Mouse (Mus musculus) C2C12 (cell line): ENCODE results near the gene Akr7a5. TPM values are rescaled to one million over a fixed set of nuclear protein-coding genes. Genes with fewer than 3 reads are reported as not detected.

Source experiments
- H3K27me3 ChIP-seq: one replicate; pipeline ENCODE4 v1.6.1; 2011; ENCODE audit not compliant: control insufficient read depth, insufficient read depth, insufficient read length
- H3K36me3 ChIP-seq: one replicate; pipeline ENCODE4 v1.6.1; 2011; ENCODE audit not compliant: control insufficient read depth, insufficient read depth
- H3K4me3 ChIP-seq: one replicate; pipeline ENCODE4 v1.5.1; 2011; ENCODE audit warnings: mild to moderate bottlenecking, control low read depth; ENCODE audit not compliant: poor library complexity, insufficient read depth, severe bottlenecking
- H3K79me2 ChIP-seq: one replicate; pipeline ENCODE4 v1.6.1; 2011; ENCODE audit not compliant: control insufficient read depth, insufficient read depth
- H3K79me3 ChIP-seq: one replicate; pipeline ENCODE4 v1.6.1; 2011; ENCODE audit warnings: low read depth, control low read depth
- H3ac ChIP-seq: one replicate; pipeline ENCODE3; 2011; ENCODE audit warnings: low read depth; ENCODE audit not compliant: control insufficient read depth, insufficient read length
- CEBPB ChIP-seq: IDR thresholded peaks from one replicate; pipeline ENCODE4 v1.6.1; 2011; ENCODE audit warnings: low read depth, mild to moderate bottlenecking, control low read depth, moderate library complexity
- CTCF ChIP-seq: IDR thresholded peaks from one replicate; pipeline ENCODE4 v1.5.1; 2011; ENCODE audit not compliant: control insufficient read depth, insufficient read depth, insufficient read length
- FOSL1 ChIP-seq: IDR thresholded peaks from one replicate; pipeline ENCODE4 v1.8.0; 2011; ENCODE audit warnings: mild to moderate bottlenecking, low read length; ENCODE audit not compliant: poor library complexity, insufficient read depth, severe bottlenecking
- MAX ChIP-seq: IDR thresholded peaks from one replicate; pipeline ENCODE4 v1.6.1; 2011; ENCODE audit warnings: mild to moderate bottlenecking, control low read depth
- MYOD1 ChIP-seq: IDR thresholded peaks from one replicate; pipeline ENCODE4 v1.6.1; 2011; ENCODE audit warnings: low read depth; ENCODE audit not compliant: control insufficient read depth, insufficient read length
- MYOG ChIP-seq: IDR thresholded peaks from one replicate; pipeline ENCODE4 v1.6.1; 2011; ENCODE audit not compliant: control insufficient read depth, insufficient read length; ENCODE audit errors: extremely low read depth
- USF1 ChIP-seq: IDR thresholded peaks from one replicate; pipeline ENCODE4 v1.6.1; 2011; ENCODE audit warnings: low read depth, mild to moderate bottlenecking, control low read depth, moderate library complexity
- polyA plus RNA-seq: library from polyadenylated mRNA; unstranded; fragments of >200 nt; fragmentation: generic; extraction: Trizol; gene quantifications from one replicate; pipeline ENCODE4 v1.2.1, GENCODE M21; 2012; ENCODE audit warnings: missing spikeins

Gene Akr7a5
- polyA plus RNA-seq, 1 experiment, result 49.7 TPM

- H3K79me3 ChIP-seq, result peaks cover 3% of the 10 kb centered on the region
- TF ChIP-seq MYOG, result no peak
- no peak for TF ChIP-seq MYOD1
- TF ChIP-seq FOSL1, result no peak
- TF ChIP-seq MAX, result no peak
- TF ChIP-seq USF1, result no peak
- no peaks in the 10 kb centered on the region for H3K27me3 ChIP-seq
- H3K4me3 ChIP-seq, result no peak overlapping the region
- peaks cover 14% of the 10 kb centered on the region for H3K79me2 ChIP-seq
- peaks cover 30% of the 10 kb centered on the region for H3K36me3 ChIP-seq
- H3ac ChIP-seq, result no peak overlapping the region
Measured at GRCm38 (mm10) chr4:139281791-139282345, 28.7 kb upstream of the Akr7a5 start.

GRCm38 (mm10) chr4:139282955-139283417, 27.6 kb upstream of the Akr7a5 start:
- Histone ChIP-seq H3K79me2 (peaks cover 4% of the 10 kb centered on the region), H3ac (no peak overlapping the region), H3K27me3 (no peaks in the 10 kb centered on the region), H3K4me3 (no peak overlapping the region), H3K79me3 (no peaks in the 10 kb centered on the region), H3K36me3 (peaks cover 42% of the 10 kb centered on the region)
- TF ChIP-seq CTCF (no peak), USF1 (no peak), MYOD1 (peak; percentile 41), CEBPB (no peak), MYOG (no peak)

DNA sequence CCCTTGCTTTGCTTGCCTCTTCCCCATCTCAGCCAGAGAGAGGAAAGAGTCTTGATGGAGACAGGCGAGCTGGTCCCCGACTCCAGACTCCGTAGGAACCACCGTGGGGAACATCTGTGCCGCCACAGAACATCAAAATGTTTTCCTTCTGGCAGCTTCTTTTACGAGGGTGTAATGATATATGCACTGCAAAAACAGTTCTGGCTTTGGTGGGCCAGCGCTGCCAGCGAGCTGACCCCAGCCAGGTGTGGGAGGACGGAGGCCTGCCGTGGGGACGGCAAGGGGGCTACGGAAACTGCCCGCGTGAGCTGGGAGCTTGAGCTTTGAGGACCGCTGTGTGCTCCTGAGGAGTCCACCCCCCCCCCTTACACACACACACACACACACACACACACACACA, 25.7 kb upstream of the Akr7a5 start:
- no peaks in the 10 kb centered on the region for H3K79me3 ChIP-seq
- H3K4me3 ChIP-seq, result no peak overlapping the region
- H3K79me2 ChIP-seq, result no peaks in the 10 kb centered on the region
- H3K27me3 ChIP-seq, result no peaks in the 10 kb centered on the region
- no peak overlapping the region for H3ac ChIP-seq
- TF ChIP-seq CTCF (no peak), MAX (no peak), USF1 (no peak), MYOD1 (no peak), CEBPB (no peak), FOSL1 (no peak), MYOG (no peak)
- H3K36me3 ChIP-seq, result peaks cover 56% of the 10 kb centered on the region

GRCm38 (mm10) chr4:139286234-139286633, 24.3 kb upstream of the Akr7a5 start:
- Histone ChIP-seq H3K79me2 (no peaks in the 10 kb centered on the region), H3K36me3 (peaks cover 57% of the 10 kb centered on the region), H3K4me3 (no peak overlapping the region), H3ac (no peak overlapping the region), H3K79me3 (no peaks in the 10 kb centered on the region), H3K27me3 (no peaks in the 10 kb centered on the region)
- TF ChIP-seq CEBPB (no peak), CTCF (no peak), MYOG (no peak), FOSL1 (no peak), MYOD1 (no peak)

DNA sequence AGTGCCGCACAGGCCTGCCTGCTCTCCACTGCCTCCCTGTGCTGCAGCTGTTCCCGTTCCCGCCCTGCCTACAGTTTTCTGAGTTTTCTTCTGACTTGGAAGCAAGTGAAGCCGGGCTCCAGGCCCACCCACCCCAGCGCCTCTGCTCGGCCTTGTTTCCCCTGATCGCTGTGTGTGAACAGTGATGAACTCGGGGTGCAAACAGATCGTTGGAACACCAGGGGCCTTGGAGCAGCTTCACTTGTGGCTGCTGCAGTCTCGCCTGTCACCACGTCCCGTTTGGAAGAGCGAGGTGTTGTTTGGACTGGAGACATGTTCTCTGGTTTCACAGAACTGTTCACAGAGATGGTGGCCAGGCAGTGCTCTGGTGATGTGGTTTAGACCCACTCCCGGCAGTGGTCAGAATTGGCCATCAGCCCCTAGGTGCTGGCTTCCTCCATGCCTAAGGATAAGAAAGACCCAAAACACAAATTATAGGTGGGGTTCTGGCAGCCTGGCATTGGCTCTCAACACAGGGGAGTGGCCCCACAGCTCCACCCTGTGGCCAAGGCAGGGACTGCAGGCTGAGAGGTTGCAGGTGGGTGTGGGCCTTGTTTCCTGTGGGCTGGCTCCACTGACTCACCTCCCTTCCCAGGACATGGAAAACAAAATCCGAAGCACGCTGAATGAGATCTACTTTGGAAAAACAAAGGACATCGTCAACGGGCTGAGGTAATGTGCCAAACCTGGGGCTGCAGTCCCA, 23.3 kb upstream of the Akr7a5 start:
- peaks cover 58% of the 10 kb centered on the region for H3K36me3 ChIP-seq
- H3K27me3 ChIP-seq, result no peaks in the 10 kb centered on the region
- no peaks in the 10 kb centered on the region for H3K79me3 ChIP-seq
- no peak overlapping the region for H3K4me3 ChIP-seq
- H3K79me2 ChIP-seq, result no peaks in the 10 kb centered on the region
- H3ac ChIP-seq, result no peak overlapping the region
- TF ChIP-seq CTCF (peak; percentile 89), MAX (peak; percentile 46), CEBPB (no peak), MYOD1 (no peak), USF1 (no peak), MYOG (no peak)

- Histone ChIP-seq H3K27me3 (no peaks in the 10 kb centered on the region), H3K79me2 (no peaks in the 10 kb centered on the region), H3K4me3 (no peak overlapping the region), H3ac (no peak overlapping the region), H3K79me3 (no peaks in the 10 kb centered on the region), H3K36me3 (peaks cover 53% of the 10 kb centered on the region)
- no peak for TF ChIP-seq CEBPB
- peak; percentile 66 for TF ChIP-seq CTCF
Measured at GRCm38 (mm10) chr4:139289017-139289416, 21.5 kb upstream of the Akr7a5 start.
